Mouse (Mus musculus) hindbrain, embryonic 10.5 days (tissue): Measurements from ENCODE around the gene Gabarapl1. TPM values are rescaled to one million over a fixed set of nuclear protein-coding genes. Genes with fewer than 3 reads are reported as not detected.

ENCODE experiments used
- DNase-seq: peaks from one replicate; pipeline ENCODE4 v3.0.0-alpha.2; 2017; ENCODE audit warnings: low spot score
- H3K27ac ChIP-seq: fragments of 300-500 bp; sonication (generic); 2 replicates; pipeline ENCODE4 v1.5.1; 2016; ENCODE audit warnings: mild to moderate bottlenecking, moderate library complexity
- H3K27me3 ChIP-seq: fragments of 300-500 bp; sonication (generic); 2 replicates; pipeline ENCODE4 v1.6.1; 2016; ENCODE audit warnings: mild to moderate bottlenecking; ENCODE audit not compliant: poor library complexity, insufficient read depth, severe bottlenecking
- H3K36me3 ChIP-seq: fragments of 300-500 bp; sonication (generic); 2 replicates; pipeline ENCODE4 v1.6.1; 2016; ENCODE audit warnings: mild to moderate bottlenecking, moderate library complexity
- H3K4me1 ChIP-seq: fragments of 300-500 bp; sonication (generic); replicated peaks from 2 replicates; pipeline ENCODE4 v1.6.1; 2016; ENCODE audit warnings: mild to moderate bottlenecking
- H3K4me3 ChIP-seq: fragments of 300-500 bp; sonication (generic); 2 replicates; pipeline ENCODE4 v1.5.1; 2016; ENCODE audit warnings: mild to moderate bottlenecking, moderate library complexity
- H3K9me3 ChIP-seq: fragments of 300-500 bp; sonication (generic); 2 replicates; pipeline ENCODE4 v1.6.1; 2016; ENCODE audit warnings: mild to moderate bottlenecking, moderate library complexity
- WGBS: fragments of 180-500 bp; shearing (Covaris S2); methylation state at CpG from one replicate; pipeline ENCODE4 v1.1.7; 2016; 5-methylcytosine and 5-hydroxymethylcytosine counted together
- polyA plus RNA-seq: library from polyadenylated mRNA; unstranded; fragments of >200 nt; fragmentation: Nextera tagmentation; extraction: Ambion mirVana; gene quantifications from 2 replicates; pipeline ENCODE4 v1.2.1, GENCODE M21; 2016

Gabarapl1 gene
- polyA plus RNA-seq, 1 experiment from 2014 or later, result 68.0 TPM

GRCm38 (mm10) chr6:129516388-129516787 lies 16.6 kb upstream of the Gabarapl1 start:
- no peak overlapping the region for H3K27ac ChIP-seq
- WGBS, result 93% methylated on average over 10 of the region's 10 CpGs
- H3K4me1 ChIP-seq, result no peaks in the 10 kb centered on the region
- no peaks in the 10 kb centered on the region for H3K36me3 ChIP-seq
- H3K27me3 ChIP-seq, result no peaks in the 10 kb centered on the region
- H3K4me3 ChIP-seq, result no peak overlapping the region
- H3K9me3 ChIP-seq, result no peaks in the 10 kb centered on the region
- DNase-seq, result no peak

- no peaks in the 10 kb centered on the region for H3K36me3 ChIP-seq
- DNase-seq, result no peak
- no peaks in the 10 kb centered on the region for H3K9me3 ChIP-seq
- WGBS, result 46% methylated on average over 2 of the region's 2 CpGs
- no peaks in the 10 kb centered on the region for H3K4me1 ChIP-seq
- no peak overlapping the region for H3K27ac ChIP-seq
- H3K27me3 ChIP-seq, result no peaks in the 10 kb centered on the region
- H3K4me3 ChIP-seq, result no peak overlapping the region
These were observed 15.1 kb upstream of the Gabarapl1 start for GRCm38 (mm10) chr6:129517752-129518408.

GRCm38 (mm10) chr6:129526069-129526468 lies 6.9 kb upstream of the Gabarapl1 start:
- Histone ChIP-seq H3K4me1 (no peaks in the 10 kb centered on the region), H3K27me3 (no peaks in the 10 kb centered on the region), H3K9me3 (no peaks in the 10 kb centered on the region), H3K36me3 (no peaks in the 10 kb centered on the region), H3K4me3 (no peak overlapping the region), H3K27ac (no peak overlapping the region)
- DNase-seq, result no peak

GRCm38 (mm10) chr6:129527416-129527815 lies 5.5 kb upstream of the Gabarapl1 start:
- no peak for DNase-seq
- Histone ChIP-seq H3K27ac (no peak overlapping the region), H3K4me3 (no peak overlapping the region)

GRCm38 (mm10) chr6:129529605-129530004 lies 3.4 kb upstream of the Gabarapl1 start:
- Histone ChIP-seq H3K4me3 (no peak overlapping the region), H3K9me3 (no peaks in the 10 kb centered on the region), H3K4me1 (peaks cover 11% of the 10 kb centered on the region), H3K27ac (no peak overlapping the region), H3K36me3 (no peaks in the 10 kb centered on the region), H3K27me3 (no peaks in the 10 kb centered on the region)
- 81% methylated on average over 1 of the region's 1 CpGs for WGBS
- no peak for DNase-seq

More at GRCm38 (mm10) chr6:129527416-129527815, 5.5 kb upstream of the Gabarapl1 start:
- no peaks in the 10 kb centered on the region for H3K27me3 ChIP-seq
- no peaks in the 10 kb centered on the region for H3K9me3 ChIP-seq
- no peaks in the 10 kb centered on the region for H3K4me1 ChIP-seq
- H3K36me3 ChIP-seq, result no peaks in the 10 kb centered on the region
- WGBS, result 94% methylated on average over 2 of the region's 2 CpGs

GRCm38 (mm10) chr6:129530261-129530660 lies 2.7 kb upstream of the Gabarapl1 start:
- Histone ChIP-seq H3K36me3 (no peaks in the 10 kb centered on the region), H3K4me1 (peaks cover 16% of the 10 kb centered on the region), H3K27me3 (no peaks in the 10 kb centered on the region), H3K4me3 (no peak overlapping the region), H3K9me3 (no peaks in the 10 kb centered on the region), H3K27ac (no peak overlapping the region)
- no peak for DNase-seq

- Histone ChIP-seq H3K9me3 (no peaks in the 10 kb centered on the region), H3K4me1 (peaks cover 23% of the 10 kb centered on the region), H3K4me3 (peak overlapping the region; percentile 83), H3K27me3 (no peaks in the 10 kb centered on the region), H3K36me3 (0 out of 2 replicates have a peak, but pooled peaks cover 3% of the 10 kb centered on the region), H3K27ac (peak overlapping the region; percentile 90)
- WGBS, result 38% methylated on average over 7 of the region's 7 CpGs
- peak; percentile 24 for DNase-seq
These were observed 411 bp upstream of the Gabarapl1 start for GRCm38 (mm10) chr6:129532556-129532941.

GRCm38 (mm10) chr6:129534057-129534456 lies 1.1 kb downstream of the Gabarapl1 start:
- Histone ChIP-seq H3K9me3 (no peaks in the 10 kb centered on the region), H3K4me1 (peaks cover 23% of the 10 kb centered on the region), H3K27ac (peak overlapping the region; percentile 90), H3K4me3 (peak overlapping the region; percentile 83), H3K27me3 (no peaks in the 10 kb centered on the region), H3K36me3 (peaks cover 18% of the 10 kb centered on the region)
- no peak for DNase-seq
- 27% methylated on average over 9 of the region's 9 CpGs for WGBS

- no peak overlapping the region; the same call in 1 of the 2 replicates for H3K27ac ChIP-seq
- peak overlapping the region; percentile 83 for H3K4me3 ChIP-seq
- H3K27me3 ChIP-seq, result no peaks in the 10 kb centered on the region
- DNase-seq, result no peak
- no peaks in the 10 kb centered on the region for H3K9me3 ChIP-seq
- 70% methylated on average over 4 of the region's 4 CpGs for WGBS
- peaks cover 25% of the 10 kb centered on the region for H3K36me3 ChIP-seq
- peaks cover 23% of the 10 kb centered on the region for H3K4me1 ChIP-seq
These were observed 1.7 kb downstream of the Gabarapl1 start for GRCm38 (mm10) chr6:129534627-129535190.

GRCm38 (mm10) chr6:129535723-129536122 lies 2.8 kb downstream of the Gabarapl1 start:
- H3K27ac ChIP-seq, result no peak overlapping the region
- no peak for DNase-seq
- no peaks in the 10 kb centered on the region for H3K9me3 ChIP-seq
- no peaks in the 10 kb centered on the region for H3K27me3 ChIP-seq
- H3K4me3 ChIP-seq, result 0 out of 2 replicates have a peak overlapping the region, but pooled peaks have one; percentile 4
- peaks cover 35% of the 10 kb centered on the region for H3K36me3 ChIP-seq
- 87% methylated on average over 4 of the region's 4 CpGs for WGBS
- H3K4me1 ChIP-seq, result peaks cover 23% of the 10 kb centered on the region

GRCm38 (mm10) chr6:129538555-129538954 lies 5.6 kb downstream of the Gabarapl1 start:
- no peak overlapping the region for H3K27ac ChIP-seq
- H3K4me1 ChIP-seq, result peaks cover 27% of the 10 kb centered on the region
- H3K36me3 ChIP-seq, result peaks cover 52% of the 10 kb centered on the region
- DNase-seq, result no peak
- WGBS, result 86% methylated on average over 6 of the region's 6 CpGs
- H3K27me3 ChIP-seq, result no peaks in the 10 kb centered on the region
- H3K9me3 ChIP-seq, result no peaks in the 10 kb centered on the region
- H3K4me3 ChIP-seq, result no peak overlapping the region

GRCm38 (mm10) chr6:129541931-129542330 lies 9.0 kb downstream of the Gabarapl1 start:
- DNase-seq, result peak; percentile 16
- H3K4me1 ChIP-seq, result peaks cover 8% of the 10 kb centered on the region
- WGBS, result 57% methylated on average over 9 of the region's 9 CpGs
- no peaks in the 10 kb centered on the region for H3K27me3 ChIP-seq
- no peak overlapping the region for H3K4me3 ChIP-seq
- H3K36me3 ChIP-seq, result peaks cover 52% of the 10 kb centered on the region
- H3K9me3 ChIP-seq, result no peaks in the 10 kb centered on the region
- no peak overlapping the region for H3K27ac ChIP-seq

- Histone ChIP-seq H3K27ac (no peak overlapping the region), H3K9me3 (no peaks in the 10 kb centered on the region), H3K27me3 (no peaks in the 10 kb centered on the region), H3K4me1 (peaks cover 8% of the 10 kb centered on the region), H3K4me3 (no peak overlapping the region), H3K36me3 (peaks cover 49% of the 10 kb centered on the region)
- WGBS, result 91% methylated on average over 3 of the region's 3 CpGs
- DNase-seq, result no peak
These were observed 9.6 kb downstream of the Gabarapl1 start for GRCm38 (mm10) chr6:129542540-129542939.
